In the genomic region with DNA sequence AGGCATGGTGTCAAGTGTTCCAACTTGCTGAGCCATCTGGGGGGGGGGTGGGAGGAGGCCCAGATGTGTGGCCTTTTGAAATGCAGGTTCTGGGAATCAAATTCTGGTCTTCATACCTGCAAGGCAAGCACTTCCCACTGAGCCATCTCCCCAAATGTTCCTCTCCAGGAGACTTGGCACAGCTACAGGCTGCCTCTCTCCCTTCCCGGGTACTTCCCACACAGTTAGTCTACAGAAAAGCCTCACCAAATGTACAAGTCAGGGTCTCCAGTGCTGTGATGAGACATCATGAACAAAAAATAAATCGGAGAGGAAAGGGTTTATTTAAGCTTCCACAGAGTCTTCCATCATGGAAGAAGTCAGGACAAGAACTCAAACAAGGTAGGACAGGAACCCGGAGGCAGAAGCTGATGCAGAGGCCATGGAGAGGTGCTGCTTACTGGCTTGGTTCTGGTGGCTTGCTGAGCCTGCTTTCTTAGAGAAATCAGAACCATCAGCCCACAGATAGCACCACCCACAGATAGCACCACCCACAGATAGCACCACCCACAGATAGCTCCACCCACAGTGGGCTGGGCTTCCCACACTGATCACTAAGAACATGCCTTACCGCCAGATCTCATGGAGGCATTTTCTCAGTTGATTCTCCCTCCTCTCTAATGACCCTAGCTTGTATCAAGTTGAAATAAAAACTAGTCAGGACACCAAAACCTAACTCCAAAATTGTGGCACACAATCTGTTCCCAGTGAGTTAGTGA, we compare ENCODE assay signal across 17 mouse cellular contexts. TPM values are rescaled to one million over a fixed set of nuclear protein-coding genes. Genes with fewer than 3 reads are reported as not detected.
DNase-seq lines count a peak whose midpoint lies in the region; ATAC-seq lines count a peak whose summit lies in the region.
"Had no signal": no experiment of that assay in that cellular context is flagged by ENCODE, and none has a peak within 500 bp of the region (broad histone marks: within the 10 kb centered on the region; RNA-seq: fewer than 3 reads in every experiment).

No protein-coding gene starts in this region.

- no peaks in the 10 kb centered on the region for H3K27me3 ChIP-seq in forebrain, embryonic 15.5 days
- H3K27me3 ChIP-seq in forebrain, embryonic 16.5 days (replicated peaks; ENCODE audit: control insufficient read depth, insufficient read depth, low read length), result no peaks in the 10 kb centered on the region
- H3K27me3 ChIP-seq: heart, embryonic 15.5 days; kidney, embryonic 15.5 days had no signal

- H3K4me2 ChIP-seq in forebrain, embryonic 15.5 days (replicated peaks), result no peak overlapping the region
- no peak overlapping the region for H3K4me2 ChIP-seq in forebrain, embryonic 16.5 days (ENCODE audit: low read length)
- H3K4me2 ChIP-seq: heart, embryonic 15.5 days; hindbrain, embryonic 14.5 days; kidney, embryonic 15.5 days; midbrain, embryonic 12.5 days had no signal

- H3K9me3 ChIP-seq in forebrain, embryonic 15.5 days, result no peaks in the 10 kb centered on the region
- H3K9me3 ChIP-seq in forebrain, embryonic 16.5 days (ENCODE audit: control insufficient read depth, low read length), result no peaks in the 10 kb centered on the region
- H3K9me3 ChIP-seq: heart, embryonic 15.5 days; kidney, embryonic 15.5 days; limb, embryonic 10.5 days had no signal

- 83% methylated on average over 4 of the region's 4 CpGs for WGBS in forebrain, embryonic 15.5 days
- 82% methylated on average over 4 of the region's 4 CpGs for WGBS in forebrain, embryonic 16.5 days

- no peak overlapping the region for H3K9ac ChIP-seq in forebrain, embryonic 15.5 days (replicated peaks)
- no peak overlapping the region for H3K9ac ChIP-seq in forebrain, embryonic 16.5 days (replicated peaks; ENCODE audit: low read depth, low read length)
- H3K9ac ChIP-seq: heart, embryonic 15.5 days; hindbrain, embryonic 14.5 days; kidney, embryonic 15.5 days; midbrain, embryonic 12.5 days had no signal

- DNase-seq in right cerebral cortex, postnatal 10 days (ENCODE audit: low spot score in 2 of 2), result peak; percentile 25 to 31
- DNase-seq in right cerebral cortex, postnatal 36 days (ENCODE audit: low spot score in 2 of 2), result no peak
- peak; percentile 48 for DNase-seq in induced T-regulatory cell, adult 2 months (ENCODE audit: low read depth)
- no peak for DNase-seq in gastrocnemius, postnatal 4 days (ENCODE audit: low spot score in 2 of 2)
- no peak for DNase-seq in spleen, postnatal 14 days (ENCODE audit: low spot score in 2 of 2)
- DNase-seq: cerebellum, adult 2 months; gastrocnemius, postnatal 36 days; layer of hippocampus, postnatal 36 days; thymus, adult 18-20 months had no signal

- no peaks in the 10 kb centered on the region for H3K36me3 ChIP-seq in forebrain, embryonic 15.5 days
- H3K36me3 ChIP-seq in forebrain, embryonic 16.5 days (ENCODE audit: control insufficient read depth, insufficient read depth), result no peaks in the 10 kb centered on the region
- H3K36me3 ChIP-seq: heart, embryonic 15.5 days; kidney, embryonic 15.5 days; limb, embryonic 10.5 days; midbrain, embryonic 12.5 days had no signal

- no peak for ATAC-seq in forebrain, embryonic 15.5 days (replicated peaks)
- no peak for ATAC-seq in forebrain, embryonic 16.5 days

- H3K4me3 ChIP-seq in forebrain, embryonic 15.5 days, result no peak overlapping the region
- no peak overlapping the region for H3K4me3 ChIP-seq in forebrain, embryonic 16.5 days (replicated peaks; ENCODE audit: low read length)
- H3K4me3 ChIP-seq: heart, embryonic 15.5 days; kidney, embryonic 15.5 days; limb, embryonic 10.5 days; midbrain, embryonic 12.5 days had no signal

- peak overlapping the region; percentile 79; the same call in 1 of the 2 replicates for H3K27ac ChIP-seq in forebrain, embryonic 15.5 days (replicated peaks)
- H3K27ac ChIP-seq in forebrain, embryonic 16.5 days (ENCODE audit: low read length), result no peak overlapping the region
- H3K27ac ChIP-seq: heart, embryonic 15.5 days; hindbrain, embryonic 14.5 days; kidney, embryonic 15.5 days; limb, embryonic 10.5 days; midbrain, embryonic 12.5 days had no signal

- H3K4me1 ChIP-seq in forebrain, embryonic 15.5 days, result peaks cover 25% of the 10 kb centered on the region
- peaks cover 12% of the 10 kb centered on the region for H3K4me1 ChIP-seq in forebrain, embryonic 16.5 days (replicated peaks; ENCODE audit: control insufficient read depth, insufficient read depth, low read length)
- H3K4me1 ChIP-seq: heart, embryonic 15.5 days had no signal

RNA-seq across cellular contexts. Expression of a gene that starts 7.4 kb away (rescaled TPM):
- polyA plus RNA-seq in forebrain, embryonic 15.5 days (2015; fragmentation: Nextera tagmentation; extraction: Ambion mirVana), result 78.0 and 82.5 TPM in 2 replicates
- polyA plus RNA-seq in forebrain, embryonic 16.5 days (2015; fragmentation: Nextera tagmentation; extraction: Ambion mirVana), result 85.2 and 89.8 TPM in 2 replicates
- 10 to 100 TPM; 28.4 to 30.0 TPM for total RNA-seq in gastrocnemius, postnatal 4 days (2021)

RNA-seq across cellular contexts. Expression of a gene that starts 50.0 kb away (rescaled TPM):
- 25.5 and 26.2 TPM in 2 replicates for polyA plus RNA-seq in forebrain, embryonic 15.5 days (2015; fragmentation: Nextera tagmentation; extraction: Ambion mirVana)
- 23.8 and 30.4 TPM in 2 replicates for polyA plus RNA-seq in forebrain, embryonic 16.5 days (2015; fragmentation: Nextera tagmentation; extraction: Ambion mirVana)
- total RNA-seq in gastrocnemius, postnatal 4 days (2021), result 10 to 100 TPM; 18.8 to 25.2 TPM

RNA-seq across cellular contexts. Expression of a gene that starts 50.1 kb away (rescaled TPM):
- 0.57 and 0.69 TPM in 2 replicates for polyA plus RNA-seq in forebrain, embryonic 15.5 days (2015; fragmentation: Nextera tagmentation; extraction: Ambion mirVana)
- polyA plus RNA-seq in forebrain, embryonic 16.5 days (2015; fragmentation: Nextera tagmentation; extraction: Ambion mirVana), result 0.37 and 0.76 TPM in 2 replicates
- under 1 TPM; 0.15 to 0.34 TPM for total RNA-seq in gastrocnemius, postnatal 4 days (2021)
- total RNA-seq: gastrocnemius, postnatal 36 days had no signal
- polyA plus RNA-seq: small intestine, adult 2 months had no signal

Comparison
In these comparisons a context has a peak if more than half of its experiments do, and no peak if none do; other contexts are left out.
1. DNase-seq: peak in right cerebral cortex, postnatal 10 days (2 of 2) and induced T-regulatory cell, adult 2 months (single experiment); none in right cerebral cortex, postnatal 36 days (0 of 2), gastrocnemius, postnatal 4 days (0 of 2) and spleen, postnatal 14 days (0 of 2).